Mouse (Mus musculus): ENCODE measurements at regions not wholly inside any gene's neighbourhood (a gene's known extent, or its start where the extent isn't known, plus 50 kb on each side); places are given as distances from the start of the nearest gene placed in this dataset.

GRCm38 (mm10) chr12:69500600-69501345 is 82.1 kb downstream of the Vcpkmt start:
- TF ChIP-seq CTCF (IDR thresholded peaks at IDR 0.05; ENCODE audit: insufficient read depth, low read length), result no peak
- TF ChIP-seq POLR2A (IDR thresholded peaks at IDR 0.05; ENCODE audit: borderline replicate concordance, extremely low read depth, low read depth, low read length), result no peak
